Mouse (Mus musculus): ENCODE data around the gene Ttc28. TPM values are rescaled to one million over a fixed set of nuclear protein-coding genes. Genes with fewer than 3 reads are reported as not detected.

Ttc28 gene
- total and polyA plus RNA-seq, 3 experiments = 1.1 to 1.8 TPM; not detected in 1

DNA sequence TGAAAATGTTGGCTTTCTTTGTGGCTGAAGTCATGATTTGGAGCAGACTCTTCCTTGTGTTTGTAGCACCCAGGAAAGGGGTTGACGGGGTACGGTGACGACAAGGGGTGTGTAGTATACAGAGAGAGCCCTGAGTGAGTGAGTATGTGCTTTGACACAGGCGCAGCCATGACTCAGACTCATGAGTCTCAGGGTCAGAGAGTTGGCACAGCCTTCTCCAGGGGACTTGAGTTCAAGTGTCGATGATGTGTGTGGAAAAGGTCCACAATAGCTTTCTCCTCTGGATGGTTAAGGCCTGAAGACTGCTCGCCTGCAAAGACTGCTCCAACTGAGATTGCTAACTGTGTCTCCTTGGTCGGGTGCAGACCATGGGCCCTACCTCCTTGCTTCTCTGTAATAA is 97.1 kb downstream of the Ttc28 start:
- Histone ChIP-seq H3K9ac (ENCODE audit: control insufficient read depth, low read depth, low read length, poor library complexity, severe bottlenecking) (no peak overlapping the region), H3K9me3 (replicated peaks; ENCODE audit: insufficient read depth, low read length) (no peaks in the 10 kb centered on the region), H3K4me1 (ENCODE audit: control insufficient read depth in 1 of 2, insufficient read depth in 2 of 2, low read length in 2 of 2) (no peaks in the 10 kb centered on the region), H3K4me3 (ENCODE audit: control insufficient read depth in 1 of 2, insufficient read depth in 1 of 2, low read depth in 2 of 2, low read length in 2 of 2) (no peak overlapping the region), H3K27me3 (ENCODE audit: control insufficient read depth in 1 of 2, insufficient read depth in 2 of 2, low read length in 2 of 2) (no peaks in the 10 kb centered on the region), H3K36me3 (ENCODE audit: control insufficient read depth in 1 of 2, insufficient read depth in 2 of 2, low read length in 2 of 2) (no peaks in the 10 kb centered on the region), H3K79me2 (ENCODE audit: control insufficient read depth, insufficient read depth, low read length, poor library complexity) (no peaks in the 10 kb centered on the region), H3K27ac (ENCODE audit: control insufficient read depth, low read depth, low read length) (no peak overlapping the region)
- no peak for TF ChIP-seq TBP (IDR thresholded peaks at IDR 0.05; ENCODE audit: low read depth, low read length)
- TF ChIP-seq POLR2AphosphoS2 (IDR thresholded peaks at IDR 0.05; ENCODE audit: low read length) = no peak
- no peak for TF ChIP-seq ZMIZ1 (IDR thresholded peaks at IDR 0.05; ENCODE audit: low read depth, low read length)
- TF ChIP-seq SMC3 (IDR thresholded peaks at IDR 0.05; ENCODE audit: low read depth, low read length) = no peak
- no peak for TF ChIP-seq CHD2 (IDR thresholded peaks at IDR 0.05; ENCODE audit: low read length)
- DNase-seq (ENCODE audit: low read depth, low spot score) = no peak

DNA sequence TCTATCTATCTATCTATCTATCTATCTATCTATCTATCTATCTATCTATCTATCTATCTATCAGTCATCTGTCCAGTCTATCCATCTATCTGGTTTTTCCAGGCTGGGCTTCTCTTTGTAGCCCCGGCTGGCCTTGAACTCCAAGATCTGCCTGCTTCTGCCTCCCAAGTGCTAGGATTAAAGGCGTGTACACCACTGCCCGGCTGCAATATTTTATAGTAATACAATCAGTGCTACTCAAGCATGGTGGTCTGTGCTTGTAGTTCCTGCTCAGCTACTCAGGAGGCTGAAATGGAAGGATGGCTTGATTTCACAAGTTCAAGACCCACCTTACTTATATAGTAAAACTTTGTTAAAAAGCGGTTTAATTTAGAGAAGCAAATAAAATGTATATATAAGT is 98.2 kb downstream of the Ttc28 start:
- TF ChIP-seq CHD2 (IDR thresholded peaks at IDR 0.05; ENCODE audit: low read length) = no peak
- no peak for TF ChIP-seq BHLHE40 (IDR thresholded peaks at IDR 0.05; ENCODE audit: borderline replicate concordance, low read depth, low read length)
- TF ChIP-seq MYC (IDR thresholded peaks at IDR 0.05; ENCODE audit: low read depth, low read length) = no peak
- TF ChIP-seq EP300 (IDR thresholded peaks at IDR 0.05; ENCODE audit: low read depth in 1 of 2, low read length in 2 of 2) = no peak
- TF ChIP-seq ZMIZ1 (IDR thresholded peaks at IDR 0.05; ENCODE audit: low read depth, low read length) = no peak
- TF ChIP-seq ELF1 (IDR thresholded peaks at IDR 0.05; ENCODE audit: low read depth, low read length) = no peak
- no peak for TF ChIP-seq POLR2A (IDR thresholded peaks at IDR 0.05; ENCODE audit: control insufficient read depth in 1 of 2, insufficient read depth in 1 of 2, low read depth in 1 of 2, low read length in 2 of 2, poor library complexity in 1 of 2)
- TF ChIP-seq TAL1 (IDR thresholded peaks at IDR 0.05; ENCODE audit: low read length) = no peak
- no peak for TF ChIP-seq POLR2AphosphoS2 (IDR thresholded peaks at IDR 0.05; ENCODE audit: low read length)
- TF ChIP-seq RAD21 (IDR thresholded peaks at IDR 0.05; ENCODE audit: low read depth, low read length) = no peak
- no peak for TF ChIP-seq E2F4 (IDR thresholded peaks at IDR 0.05; ENCODE audit: borderline replicate concordance, low read depth, low read length)
- no peak for TF ChIP-seq MEF2A (IDR thresholded peaks at IDR 0.05; ENCODE audit: extremely low read depth, insufficient replicate concordance, low read depth, low read length, poor library complexity, severe bottlenecking)
- no peak for TF ChIP-seq POLR2AphosphoS5 (IDR thresholded peaks at IDR 0.05; ENCODE audit: borderline replicate concordance, low read depth, low read length)
- H3K9me3 ChIP-seq (replicated peaks; ENCODE audit: insufficient read depth, low read length) = no peaks in the 10 kb centered on the region
- no peaks in the 10 kb centered on the region for H3K79me2 ChIP-seq (ENCODE audit: control insufficient read depth, insufficient read depth, low read length, poor library complexity)
- H3K9ac ChIP-seq (ENCODE audit: control insufficient read depth, low read depth, low read length, poor library complexity, severe bottlenecking) = no peak overlapping the region
- no peak overlapping the region for H3K4me3 ChIP-seq (ENCODE audit: control insufficient read depth in 1 of 2, insufficient read depth in 1 of 2, low read depth in 2 of 2, low read length in 2 of 2)
- DNase-seq (ENCODE audit: low read depth, low spot score) = no peak
- no peak overlapping the region for H3K27ac ChIP-seq (ENCODE audit: control insufficient read depth, low read depth, low read length)
- H3K4me1 ChIP-seq (ENCODE audit: control insufficient read depth in 1 of 2, insufficient read depth in 2 of 2, low read length in 2 of 2) = no peaks in the 10 kb centered on the region
- H3K36me3 ChIP-seq (ENCODE audit: control insufficient read depth in 1 of 2, insufficient read depth in 2 of 2, low read length in 2 of 2) = no peaks in the 10 kb centered on the region
- no peaks in the 10 kb centered on the region for H3K27me3 ChIP-seq (ENCODE audit: control insufficient read depth in 1 of 2, insufficient read depth in 2 of 2, low read length in 2 of 2)

DNA sequence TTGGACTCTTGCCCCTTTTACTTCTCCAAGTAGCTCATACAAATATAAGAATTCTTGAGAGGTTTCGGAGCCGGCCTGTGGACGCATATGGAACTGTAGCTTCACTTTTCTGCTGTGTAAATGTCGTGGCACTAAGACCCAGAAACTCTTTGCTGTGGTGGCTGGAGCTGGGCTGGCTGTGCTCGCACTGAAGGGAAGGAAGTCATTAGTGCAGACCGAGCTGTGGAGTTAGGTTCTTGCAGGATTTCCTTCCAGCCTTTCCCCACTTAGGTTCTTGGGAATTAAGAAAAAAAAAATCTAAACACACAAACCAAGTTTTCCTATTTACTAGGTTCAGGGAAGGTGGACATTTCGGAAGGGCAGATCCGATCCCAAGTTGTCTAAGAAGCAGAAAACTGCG is 98.9 kb downstream of the Ttc28 start:
- H3K9me3 ChIP-seq (replicated peaks; ENCODE audit: insufficient read depth, low read length) = no peaks in the 10 kb centered on the region
- no peak for DNase-seq (ENCODE audit: low read depth, low spot score)
- H3K27ac ChIP-seq (ENCODE audit: control insufficient read depth, low read depth, low read length) = no peak overlapping the region
- no peaks in the 10 kb centered on the region for H3K27me3 ChIP-seq (ENCODE audit: control insufficient read depth in 1 of 2, insufficient read depth in 2 of 2, low read length in 2 of 2)
- H3K4me3 ChIP-seq (ENCODE audit: control insufficient read depth in 1 of 2, insufficient read depth in 1 of 2, low read depth in 2 of 2, low read length in 2 of 2) = no peak overlapping the region
- H3K9ac ChIP-seq (ENCODE audit: control insufficient read depth, low read depth, low read length, poor library complexity, severe bottlenecking) = no peak overlapping the region
- H3K79me2 ChIP-seq (ENCODE audit: control insufficient read depth, insufficient read depth, low read length, poor library complexity) = no peaks in the 10 kb centered on the region
- H3K4me1 ChIP-seq (ENCODE audit: control insufficient read depth in 1 of 2, insufficient read depth in 2 of 2, low read length in 2 of 2) = no peaks in the 10 kb centered on the region
- no peaks in the 10 kb centered on the region for H3K36me3 ChIP-seq (ENCODE audit: control insufficient read depth in 1 of 2, insufficient read depth in 2 of 2, low read length in 2 of 2)
- TF ChIP-seq EP300 (IDR thresholded peaks at IDR 0.05; ENCODE audit: low read depth in 1 of 2, low read length in 2 of 2) (no peak), MAX (IDR thresholded peaks at IDR 0.05; ENCODE audit: low read length) (no peak), MXI1 (IDR thresholded peaks at IDR 0.05; ENCODE audit: low read depth, low read length) (no peak)

Data from MEL (cell line).